Mouse (Mus musculus): ENCODE data around the gene Lamp2.

- TF ChIP-seq CTCF (IDR thresholded peaks at IDR 0.05; ENCODE audit: insufficient read depth, low read depth, low read length) (no peak), POLR2A (IDR thresholded peaks at IDR 0.05; ENCODE audit: insufficient read depth, low read depth, low read length) (no peak)
Measured at GRCm38 (mm10) chrX:38442425-38442824, 13.8 kb downstream of the Lamp2 start.
